Mouse (Mus musculus) CH12.LX (cell line): ENCODE data around the gene Cd59b. TPM values are rescaled to one million over a fixed set of nuclear protein-coding genes. Genes with fewer than 3 reads are reported as not detected.

Experiments
- DNase-seq: peaks from one replicate; pipeline ENCODE4 v3.0.0-alpha.2; 2013; ENCODE audit errors: extremely low read depth
- H3K27ac ChIP-seq: 2 replicates; pipeline ENCODE4 v1.5.1; 2012; ENCODE audit warnings: low read depth, mild to moderate bottlenecking, control low read depth, moderate library complexity; ENCODE audit not compliant: insufficient read depth
- H3K27me3 ChIP-seq: replicated peaks from 2 replicates; pipeline ENCODE3; 2012; ENCODE audit warnings: inconsistent platforms
- H3K36me3 ChIP-seq, 2 experiments: replicated peaks in 1 of 2; 2 replicates each; pipeline versions ENCODE3 to v1.6.1; 2012; ENCODE audit warnings: inconsistent platforms in 1 of 2, low read length in 1 of 2, mild to moderate bottlenecking in 1 of 2, mixed read lengths in 1 of 2, moderate library complexity in 1 of 2; ENCODE audit not compliant: control insufficient read depth in 1 of 2, insufficient read depth in 1 of 2
- H3K4me1 ChIP-seq, 2 experiments: 2 replicates each; pipeline ENCODE4 v1.6.1; 2012; ENCODE audit warnings: inconsistent platforms in 1 of 2, moderate library complexity in 1 of 2; ENCODE audit not compliant: insufficient read depth in 2 of 2, control insufficient read depth in 1 of 2
- H3K4me2 ChIP-seq: 2 replicates; pipeline ENCODE4 v1.6.1; 2012; ENCODE audit warnings: low read depth, mild to moderate bottlenecking, control low read depth; ENCODE audit not compliant: poor library complexity, insufficient read depth, severe bottlenecking
- H3K4me3 ChIP-seq, 3 experiments: fragments of 150-350 bp in 1 of 3; sonication (generic) in 1 of 3; replicated peaks in 1 of 3; 2 replicates each; pipeline versions ENCODE3 to v1.5.1; 2011 to 2012; ENCODE audit warnings: low read depth in 2 of 3, low read length in 2 of 3, mild to moderate bottlenecking in 2 of 3, moderate library complexity in 2 of 3, control low read depth in 1 of 3, improper control_type of control experiment in 1 of 3, inconsistent platforms in 1 of 3, mixed read lengths in 1 of 3; ENCODE audit not compliant: poor library complexity in 1 of 3
- H3K79me2 ChIP-seq: replicated peaks from 2 replicates; pipeline ENCODE4 v1.6.1; 2012; ENCODE audit warnings: mild to moderate bottlenecking, moderate library complexity; ENCODE audit not compliant: control insufficient read depth, poor library complexity, insufficient read depth, severe bottlenecking; ENCODE audit errors: extremely low read depth
- H3K9ac ChIP-seq: 2 replicates; pipeline ENCODE4 v1.6.1; 2012; ENCODE audit warnings: low read depth, mild to moderate bottlenecking, control low read depth, moderate library complexity; ENCODE audit not compliant: insufficient read depth
- H3K9me3 ChIP-seq: replicated peaks from 2 replicates; pipeline ENCODE3; 2012; ENCODE audit warnings: low read length, inconsistent platforms, mixed read lengths
- BHLHE40 ChIP-seq: IDR thresholded peaks from 2 replicates; pipeline ENCODE4 v1.6.1; 2011; ENCODE audit warnings: mild to moderate bottlenecking, low read depth, low read length, improper control_type of control experiment
- CHD1 ChIP-seq: IDR thresholded peaks from 2 replicates; pipeline ENCODE4 v1.6.1; 2012; ENCODE audit warnings: low read depth, low read length, improper control_type of control experiment, inconsistent platforms
- CTCF ChIP-seq, 2 experiments: IDR thresholded peaks in 1 of 2; conservative IDR thresholded peaks in 1 of 2; 2 replicates each; pipeline ENCODE4 v1.5.1; 2011 to 2012; ENCODE audit warnings: low read depth in 2 of 2, low read length in 2 of 2, improper control_type of control experiment in 1 of 2, inconsistent platforms in 1 of 2, mild to moderate bottlenecking in 1 of 2, moderate library complexity in 1 of 2
- ELF1 ChIP-seq: IDR thresholded peaks from 2 replicates; pipeline ENCODE4 v1.6.1; 2014; ENCODE audit warnings: low read depth, mild to moderate bottlenecking, inconsistent platforms, low read length, improper control_type of control experiment
- ETS1 ChIP-seq: conservative IDR thresholded peaks from 2 replicates; pipeline ENCODE4 v1.6.1; 2012; ENCODE audit warnings: low read depth, mild to moderate bottlenecking, inconsistent platforms, low read length, improper control_type of control experiment, moderate library complexity
- HCFC1 ChIP-seq: IDR thresholded peaks from 2 replicates; pipeline ENCODE4 v1.6.1; 2012; ENCODE audit warnings: low read depth, mild to moderate bottlenecking, inconsistent platforms, low read length, improper control_type of control experiment
- IRF4 ChIP-seq: IDR thresholded peaks from 2 replicates; pipeline ENCODE4 v1.6.1; 2014; ENCODE audit warnings: low read depth, mild to moderate bottlenecking, inconsistent platforms, low read length, improper control_type of control experiment
- JUN ChIP-seq: IDR thresholded peaks from 2 replicates; pipeline ENCODE4 v1.6.1; 2011; ENCODE audit warnings: low read depth, mild to moderate bottlenecking, low read length, improper control_type of control experiment, moderate library complexity; ENCODE audit not compliant: insufficient read depth
- JUND ChIP-seq: conservative IDR thresholded peaks from 2 replicates; pipeline ENCODE4 v1.6.1; 2011; ENCODE audit warnings: low read depth, low read length, improper control_type of control experiment
- MYC ChIP-seq: IDR thresholded peaks from 2 replicates; pipeline ENCODE4 v1.6.1; 2011; ENCODE audit warnings: low read depth, mild to moderate bottlenecking, improper control_type of control experiment, low read length
- NELFE ChIP-seq: IDR thresholded peaks from 2 replicates; pipeline ENCODE4 v1.6.1; 2011; ENCODE audit warnings: low read depth, low read length, improper control_type of control experiment
- NRF1 ChIP-seq: IDR thresholded peaks from 2 replicates; pipeline ENCODE4 v1.6.1; 2014; ENCODE audit warnings: low read depth, mild to moderate bottlenecking, inconsistent platforms, low read length, improper control_type of control experiment, moderate library complexity
- PAX5 ChIP-seq: IDR thresholded peaks from 2 replicates; pipeline ENCODE4 v1.6.1; 2012; ENCODE audit warnings: low read length, inconsistent platforms, mixed read lengths
- POLR2AphosphoS2 ChIP-seq: IDR thresholded peaks from 2 replicates; pipeline ENCODE4 v1.6.1; 2011; ENCODE audit warnings: low read depth, low read length, improper control_type of control experiment
- RAD21 ChIP-seq: IDR thresholded peaks from 2 replicates; pipeline ENCODE4 v1.6.1; 2011; ENCODE audit warnings: low read depth, mild to moderate bottlenecking, low read length, improper control_type of control experiment, moderate library complexity
- SMC3 ChIP-seq: IDR thresholded peaks from 2 replicates; pipeline ENCODE4 v1.6.1; 2011; ENCODE audit warnings: low read depth, low read length, improper control_type of control experiment
- TBP ChIP-seq: conservative IDR thresholded peaks from 2 replicates; pipeline ENCODE4 v1.6.1; 2011; ENCODE audit warnings: low read depth, low read length, improper control_type of control experiment
- TCF12 ChIP-seq: IDR thresholded peaks from 2 replicates; pipeline ENCODE4 v1.6.1; 2014; ENCODE audit warnings: low read depth, mild to moderate bottlenecking, inconsistent platforms, low read length, improper control_type of control experiment
- USF2 ChIP-seq: conservative IDR thresholded peaks from 2 replicates; pipeline ENCODE4 v1.6.1; 2011; ENCODE audit warnings: low read depth, low read length, improper control_type of control experiment
- ZC3H11A ChIP-seq: IDR thresholded peaks from 2 replicates; pipeline ENCODE4 v1.6.1; 2012; ENCODE audit warnings: low read depth, mild to moderate bottlenecking, inconsistent platforms, low read length, improper control_type of control experiment
- ZMIZ1 ChIP-seq: IDR thresholded peaks from 2 replicates; pipeline ENCODE4 v1.6.1; 2012; ENCODE audit warnings: low read depth, mild to moderate bottlenecking, inconsistent platforms, low read length, improper control_type of control experiment
- dilution Hi-C: fragments of 300-500 bp; cut with MboI; formaldehyde crosslinking; loops from 2 replicates; pipeline ENCODE4 v1.14.3; 2020; ENCODE audit warnings: low sequenced_read_pairs; ENCODE audit not compliant: extremely low pct_unique_long_range_greater_than_20kb, extremely low pct_ligation_motif_present
- in situ Hi-C: fragments of 300-500 bp; cut with MboI; formaldehyde crosslinking; loops from 3 replicates; pipeline ENCODE4 v1.14.3; 2019; ENCODE audit warnings: low sequenced_read_pairs, low pct_ligation_motif_present, low pct_unique_long_range_greater_than_20kb, mixed read lengths
- polyA plus RNA-seq: library from polyadenylated mRNA; unstranded; fragments of >175 nt; gene quantifications from 2 replicates; pipeline ENCODE4 v1.2.1, GENCODE M21; 2012; ENCODE audit warnings: low read depth; ENCODE audit not compliant: insufficient read length
- total RNA-seq, 2 experiments: library from RNA; depleted of rRNA; stranded (reverse); fragments of 300-350 nt in 1 of 2; fragments of >200 nt in 1 of 2; gene quantifications; 2 replicates each; pipeline ENCODE4 v1.2.3; 2012 to 2014

Gene Cd59b
- total and polyA plus RNA-seq, 3 experiments, result 0.25 to 2.1 (median 0.80) TPM

DNA sequence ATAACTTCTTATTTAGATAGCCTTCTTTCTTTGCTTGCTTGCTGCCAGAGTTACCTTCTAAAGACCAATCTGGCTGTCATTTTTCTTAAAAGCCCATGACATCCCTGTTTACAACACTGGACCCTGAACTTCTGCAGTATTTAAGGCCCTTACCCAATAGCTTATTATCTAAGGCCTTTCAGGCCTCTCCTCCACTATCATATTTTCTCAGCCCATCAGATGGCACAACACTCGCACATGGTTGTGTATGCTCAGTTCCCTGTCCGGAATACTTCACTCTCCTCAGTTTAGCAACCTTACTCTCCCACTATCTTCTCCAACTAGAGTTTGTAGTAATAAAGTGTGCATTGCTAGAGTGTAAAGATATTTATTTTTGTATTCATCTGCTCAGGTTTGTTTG, 40.6 kb upstream of the Cd59b start:
- Histone ChIP-seq H3K4me1 (peaks cover 3 to 27% of the 10 kb centered on the region in 2 experiments; a peak in 2 of 4 replicates), H3K27me3 (peaks cover 3% of the 10 kb centered on the region), H3K36me3 (peaks cover 5 to 28% of the 10 kb centered on the region in 2 experiments), H3K4me2 (peak overlapping the region; percentile 96), H3K9me3 (peaks cover under 1% of the 10 kb centered on the region), H3K79me2 (peaks cover 14% of the 10 kb centered on the region), H3K27ac (no peak overlapping the region), H3K4me3 (peak overlapping the region in 2 of 3 experiments; percentile 95 to 99), H3K9ac (peak overlapping the region; percentile 82)
- in situ Hi-C loops, result loop anchor here (25.0 kb wide), 1 partner anchor 558 kb away; the partner anchor contains the start of gene Cstf3
- dilution Hi-C loops, result no loop called here
- no peak for TF ChIP-seq IRF4
- TF ChIP-seq TBP, result no peak
- no peak for TF ChIP-seq ETS1
- TF ChIP-seq JUN, result no peak
- no peak for TF ChIP-seq POLR2AphosphoS2
- TF ChIP-seq SMC3, result no peak
- TF ChIP-seq CHD1, result no peak
- TF ChIP-seq ELF1, result no peak
- TF ChIP-seq ZC3H11A, result no peak
- TF ChIP-seq CTCF (conservative IDR thresholded peaks at IDR 0.05 in 1 of 2, IDR thresholded peaks at IDR 0.05 in 1 of 2; ENCODE audit: low read depth in 2 of 2, low read length in 2 of 2), result no peak
- TF ChIP-seq BHLHE40, result no peak
- no peak for TF ChIP-seq HCFC1
- TF ChIP-seq TCF12, result no peak
- TF ChIP-seq MYC, result no peak
- TF ChIP-seq JUND, result no peak
- no peak for DNase-seq

DNA sequence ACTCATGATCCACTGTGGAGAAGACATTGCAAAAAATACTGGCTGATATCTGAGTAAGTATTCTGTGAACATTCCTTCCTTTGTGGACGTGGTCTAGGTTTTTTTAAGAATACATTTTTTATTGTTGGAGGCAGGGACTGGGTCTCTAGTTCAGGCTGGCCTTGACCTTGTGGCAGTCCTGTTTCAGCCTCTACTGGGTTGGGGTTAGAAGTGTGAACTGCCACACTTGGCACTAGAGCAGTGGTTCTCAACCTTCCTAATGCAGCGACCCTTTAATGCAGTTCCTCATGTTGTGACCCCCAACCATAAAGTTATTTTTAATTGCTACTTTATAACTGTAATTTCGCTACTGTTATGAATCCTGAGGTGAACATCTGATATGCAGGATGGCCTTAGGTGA, 39.3 kb upstream of the Cd59b start:
- Histone ChIP-seq H3K9ac (no peak overlapping the region), H3K79me2 (peaks cover 14% of the 10 kb centered on the region), H3K27me3 (peaks cover 2% of the 10 kb centered on the region), H3K4me2 (no peak overlapping the region), H3K36me3 (peaks cover 8 to 39% of the 10 kb centered on the region in 2 experiments), H3K27ac (no peak overlapping the region), H3K9me3 (no peaks in the 10 kb centered on the region), H3K4me1 (peaks cover 3 to 27% of the 10 kb centered on the region in 2 experiments; a peak in 2 of 4 replicates), H3K4me3 (no peak overlapping the region)
- TF ChIP-seq CTCF (conservative IDR thresholded peaks at IDR 0.05 in 1 of 2, IDR thresholded peaks at IDR 0.05 in 1 of 2; ENCODE audit: low read depth in 2 of 2, low read length in 2 of 2) (no peak), POLR2AphosphoS2 (no peak), RAD21 (no peak), HCFC1 (no peak), PAX5 (no peak), ZMIZ1 (no peak), NELFE (no peak), NRF1 (no peak), ZC3H11A (no peak), USF2 (no peak)
- DNase-seq, result no peak
- in situ Hi-C loops, result loop anchor here (25.0 kb wide), 1 partner anchor 557 kb away; the partner anchor contains the start of gene Cstf3
- dilution Hi-C loops, result no loop called here
